Mouse (Mus musculus) lung, postnatal 0 days (tissue): ENCODE results near the gene Acbd6.

Experiments
- CTCF ChIP-seq: IDR thresholded peaks from 2 replicates; pipeline ENCODE4 v1.5.1; 2016; ENCODE audit warnings: antibody characterized with exemption, mild to moderate bottlenecking
- EP300 ChIP-seq: IDR thresholded peaks from 2 replicates; pipeline ENCODE4 v1.6.1; 2016; ENCODE audit warnings: antibody characterized with exemption, mild to moderate bottlenecking, control low read depth

GRCm38 (mm10) chr1:155693026-155693425 is 135.1 kb downstream of the Acbd6 start:
- TF ChIP-seq CTCF (no peak), EP300 (no peak)
